Mouse (Mus musculus): ENCODE data around the gene Ly6g6f. TPM values are rescaled to one million over a fixed set of nuclear protein-coding genes. Genes with fewer than 3 reads are reported as not detected.

The Ly6g6f gene
- 0.18 and 0.23 TPM in 2 replicates for polyA plus RNA-seq (2015; fragmentation: Nextera tagmentation; extraction: Ambion mirVana)

DNA sequence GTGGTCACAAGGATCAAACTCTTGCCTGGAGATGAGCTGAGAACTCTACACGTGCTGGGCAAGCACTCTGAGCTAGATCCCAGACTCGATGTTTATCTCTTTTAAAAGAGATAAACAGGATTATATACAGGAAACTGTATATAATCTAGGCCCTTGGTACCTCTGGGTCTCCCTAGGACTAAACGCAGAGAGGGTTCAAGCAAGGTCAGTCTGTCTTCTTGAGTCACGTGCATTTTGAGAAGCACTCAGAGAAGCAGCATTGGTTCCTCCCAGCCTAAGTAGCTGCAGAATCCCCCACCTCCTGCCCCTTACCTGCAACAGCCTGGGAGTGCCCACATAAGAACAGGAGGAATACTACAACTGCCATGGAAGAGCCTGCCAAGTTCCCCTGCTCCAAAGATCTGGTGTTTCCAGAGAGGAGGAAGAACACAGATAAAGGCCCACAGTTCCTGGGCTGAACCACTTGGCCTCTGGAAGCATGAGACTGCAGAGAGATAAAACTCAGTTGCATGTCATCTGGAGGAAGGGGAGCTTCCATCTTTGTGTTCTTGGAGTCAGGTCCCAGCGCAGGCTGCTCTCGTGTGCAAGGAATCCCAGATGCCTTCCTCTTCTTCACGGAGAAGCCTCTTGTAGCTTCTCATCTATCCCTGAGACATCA, at the start of gene Ly6g6f:
TSS of gene Ly6g6f (minus strand) at position 403 of the 658 bp plus-strand sequence.
- H3K9ac ChIP-seq: no peak within 1 kb of the TSS
- ATAC-seq (ENCODE audit: insufficient number of reproducible peaks, insufficient read depth, low FRiP score, low TSS enrichment, low read depth): no peak
- 83% methylated on average over 7 of the region's 7 CpGs for WGBS
- H3K27me3 ChIP-seq: no peaks in the 10 kb centered on the region
- H3K36me3 ChIP-seq: no peaks in the 10 kb centered on the region
- peaks cover 6% of the 10 kb centered on the region for H3K4me1 ChIP-seq
- H3K27ac ChIP-seq: no peak within 1 kb of the TSS
- H3K4me2 ChIP-seq: no peak within 1 kb of the TSS
- no peaks in the 10 kb centered on the region for H3K9me3 ChIP-seq
- no peak within 1 kb of the TSS for H3K4me3 ChIP-seq

DNA sequence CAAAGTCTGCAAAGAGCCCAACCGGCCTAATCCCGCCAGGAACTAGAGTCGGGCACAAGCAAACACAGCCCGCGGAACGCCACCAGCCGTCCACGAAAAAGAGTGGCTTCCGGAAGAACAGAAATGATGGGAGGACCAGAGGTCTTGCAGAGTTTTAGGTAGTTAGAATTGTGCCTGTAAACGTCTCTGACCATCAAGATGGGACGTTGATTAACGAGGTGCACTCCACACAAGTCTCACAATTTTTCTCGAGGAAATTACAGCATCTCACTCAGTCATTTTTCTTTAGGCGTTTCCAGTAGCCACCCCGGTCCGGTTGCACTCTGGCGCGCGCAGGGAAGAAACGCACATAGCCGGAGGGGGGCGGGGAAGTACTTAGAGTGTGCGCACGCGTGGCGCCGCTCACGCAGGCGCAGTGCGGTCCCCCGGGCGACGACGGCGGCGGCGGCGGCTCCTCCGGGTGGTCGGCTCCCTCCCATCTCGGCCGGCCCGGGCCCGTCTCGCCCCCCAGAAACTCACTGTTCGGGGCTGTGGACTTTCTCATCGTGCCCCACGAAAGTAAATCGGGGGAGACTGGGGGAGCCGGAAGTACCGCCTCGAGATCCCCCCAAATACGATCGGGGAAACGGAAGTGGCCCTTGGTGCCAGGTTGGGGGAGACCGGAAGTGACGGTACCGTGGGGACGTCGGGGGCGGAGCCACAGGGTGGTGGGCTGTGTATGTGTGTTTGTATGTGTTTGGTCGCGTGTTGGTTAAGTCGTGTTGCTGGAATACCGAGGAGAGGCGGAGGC, 49.6 kb upstream of the Ly6g6f start, which contains the start of gene Bag6:
TSS of gene Bag6 (plus strand) at position 378 of the 790 bp plus-strand sequence.
- H3K27ac ChIP-seq: peak within 1 kb of the TSS; percentile 95
- ATAC-seq (ENCODE audit: insufficient number of reproducible peaks, insufficient read depth, low FRiP score, low TSS enrichment, low read depth): peak; percentile 91
- H3K27me3 ChIP-seq: no peaks in the 10 kb centered on the region
- H3K4me2 ChIP-seq: peak within 1 kb of the TSS; percentile 73
- peaks cover 28% of the 10 kb centered on the region for H3K36me3 ChIP-seq
- peak within 1 kb of the TSS; percentile 73 for H3K4me3 ChIP-seq
- peaks cover 15% of the 10 kb centered on the region for H3K4me1 ChIP-seq
- WGBS: under 1% methylated on average over 66 of the region's 66 CpGs
- peak within 1 kb of the TSS; percentile 84 for H3K9ac ChIP-seq
- H3K9me3 ChIP-seq: no peaks in the 10 kb centered on the region

DNA sequence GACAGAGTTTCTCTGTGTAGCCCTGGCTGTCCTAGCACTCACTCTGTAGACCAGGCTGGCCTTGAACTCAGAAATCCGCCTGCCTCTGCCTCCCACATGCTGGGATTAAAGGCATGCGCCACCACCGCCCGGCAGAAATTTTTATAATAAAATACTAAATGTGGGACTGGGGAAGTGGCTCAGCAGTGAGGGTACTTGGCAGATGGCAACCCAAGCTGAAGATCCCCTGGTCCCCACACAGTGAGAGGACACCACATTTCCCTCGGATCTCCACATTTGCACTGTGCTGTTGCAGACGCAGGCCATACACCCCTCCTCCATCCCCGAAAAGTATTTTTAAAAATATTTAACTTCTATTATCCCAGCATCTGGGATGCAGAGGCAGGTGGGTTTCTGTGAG, 48.1 kb upstream of the Ly6g6f start:
- H3K4me2 ChIP-seq: no peak overlapping the region
- no peak overlapping the region for H3K27ac ChIP-seq
- H3K36me3 ChIP-seq: peaks cover 26% of the 10 kb centered on the region
- 92% methylated on average over 7 of the region's 7 CpGs for WGBS
- no peak overlapping the region for H3K4me3 ChIP-seq
- no peak for ATAC-seq (ENCODE audit: insufficient number of reproducible peaks, insufficient read depth, low FRiP score, low TSS enrichment, low read depth)
- H3K4me1 ChIP-seq: peaks cover 15% of the 10 kb centered on the region
- no peaks in the 10 kb centered on the region for H3K27me3 ChIP-seq
- no peaks in the 10 kb centered on the region for H3K9me3 ChIP-seq
- no peak overlapping the region for H3K9ac ChIP-seq

DNA sequence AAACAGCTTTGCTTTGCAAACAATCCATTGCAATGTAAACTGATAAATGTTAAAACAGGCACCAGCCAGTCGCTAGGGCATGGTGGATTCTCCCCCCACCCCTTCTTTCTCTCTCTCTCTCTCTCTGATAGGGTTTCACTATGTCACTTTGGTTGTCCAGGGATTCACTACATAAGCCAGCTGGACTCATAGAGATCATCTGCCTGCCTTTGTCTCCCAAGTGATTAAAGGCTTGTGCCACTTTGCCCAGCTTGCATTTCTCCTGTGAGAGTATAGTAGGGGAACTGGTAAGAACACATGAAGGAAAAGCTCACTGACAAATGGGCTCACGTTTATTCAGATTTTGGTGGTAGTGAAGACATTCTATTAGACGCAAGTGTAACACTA, 46.8 kb upstream of the Ly6g6f start:
- ATAC-seq (ENCODE audit: insufficient number of reproducible peaks, insufficient read depth, low FRiP score, low TSS enrichment, low read depth): no peak
- Histone ChIP-seq H3K27me3 (no peaks in the 10 kb centered on the region), H3K9me3 (no peaks in the 10 kb centered on the region), H3K9ac (no peak overlapping the region), H3K36me3 (peaks cover 29% of the 10 kb centered on the region), H3K4me1 (peaks cover 18% of the 10 kb centered on the region), H3K27ac (no peak overlapping the region), H3K4me2 (no peak overlapping the region), H3K4me3 (no peak overlapping the region)
- WGBS: 80% methylated on average over 3 of the region's 3 CpGs

DNA sequence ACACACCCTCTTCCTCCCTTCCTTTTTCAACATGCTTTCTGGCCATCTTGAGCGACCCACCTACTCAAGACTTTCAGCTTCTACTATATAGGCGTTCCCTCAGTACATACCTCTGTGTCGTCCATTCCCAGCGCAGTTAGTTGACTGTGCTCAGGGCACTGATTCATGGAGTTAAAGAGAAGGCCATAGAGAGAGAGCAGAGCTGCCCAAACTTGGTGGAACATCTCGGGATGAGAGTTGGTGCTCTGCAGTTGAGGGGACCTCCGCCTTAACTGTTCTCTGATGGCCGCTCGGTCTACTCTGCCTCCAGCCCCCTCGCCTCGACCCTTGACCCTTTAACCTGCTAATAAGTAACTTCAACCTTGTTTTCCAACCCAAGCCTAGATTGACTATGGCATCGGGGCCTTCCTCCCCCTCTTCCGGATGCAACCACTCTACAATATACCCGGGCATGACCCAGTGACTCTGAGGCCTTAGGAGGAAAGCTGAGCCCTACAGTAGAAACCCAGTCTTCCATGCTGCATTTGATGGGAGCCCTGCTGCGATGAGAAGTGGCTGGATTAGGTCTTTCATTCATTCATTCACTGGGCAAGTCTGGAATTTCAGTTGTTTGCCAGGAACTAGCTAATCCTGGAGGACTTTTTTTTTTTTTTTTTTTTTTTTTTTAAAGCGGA, 46.2 kb upstream of the Ly6g6f start, which contains the start of gene Apom:
TSS of gene Apom (minus strand) at position 551 of the 674 bp plus-strand sequence.
- Histone ChIP-seq H3K27me3 (no peaks in the 10 kb centered on the region), H3K9ac (no peak within 1 kb of the TSS), H3K4me2 (no peak within 1 kb of the TSS), H3K4me3 (no peak within 1 kb of the TSS), H3K27ac (no peak within 1 kb of the TSS), H3K36me3 (peaks cover 29% of the 10 kb centered on the region), H3K4me1 (peaks cover 18% of the 10 kb centered on the region), H3K9me3 (no peaks in the 10 kb centered on the region)
- no peak for ATAC-seq (ENCODE audit: insufficient number of reproducible peaks, insufficient read depth, low FRiP score, low TSS enrichment, low read depth)
- 75% methylated on average over 15 of the region's 15 CpGs for whole genome bisulfite sequencing

DNA sequence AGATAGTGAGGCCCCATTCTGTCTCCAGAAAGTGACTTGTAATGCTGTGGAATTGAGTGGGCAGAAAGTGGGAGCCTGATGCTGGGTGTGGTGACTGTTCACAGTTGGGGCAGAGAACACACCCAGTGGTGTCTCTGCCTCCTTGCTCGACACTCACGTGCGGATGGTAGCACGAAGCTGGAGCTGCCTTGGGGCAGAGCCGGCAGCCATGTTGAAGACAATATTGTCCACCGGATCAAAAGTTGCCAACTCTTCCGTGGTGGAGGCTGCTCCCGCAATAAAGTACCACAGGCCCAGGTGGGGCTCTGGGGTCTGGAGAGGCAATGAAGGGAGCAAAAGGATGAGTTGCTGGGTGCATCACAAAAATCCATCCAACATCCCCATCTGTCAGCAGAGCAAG, 45.6 kb upstream of the Ly6g6f start:
- Histone ChIP-seq H3K9me3 (no peaks in the 10 kb centered on the region), H3K9ac (no peak overlapping the region), H3K27me3 (no peaks in the 10 kb centered on the region), H3K4me3 (no peak overlapping the region), H3K27ac (no peak overlapping the region), H3K4me1 (peaks cover 14% of the 10 kb centered on the region), H3K36me3 (peaks cover 29% of the 10 kb centered on the region), H3K4me2 (no peak overlapping the region)
- ATAC-seq (ENCODE audit: insufficient number of reproducible peaks, insufficient read depth, low FRiP score, low TSS enrichment, low read depth): no peak
- WGBS: 90% methylated on average over 8 of the region's 8 CpGs

DNA sequence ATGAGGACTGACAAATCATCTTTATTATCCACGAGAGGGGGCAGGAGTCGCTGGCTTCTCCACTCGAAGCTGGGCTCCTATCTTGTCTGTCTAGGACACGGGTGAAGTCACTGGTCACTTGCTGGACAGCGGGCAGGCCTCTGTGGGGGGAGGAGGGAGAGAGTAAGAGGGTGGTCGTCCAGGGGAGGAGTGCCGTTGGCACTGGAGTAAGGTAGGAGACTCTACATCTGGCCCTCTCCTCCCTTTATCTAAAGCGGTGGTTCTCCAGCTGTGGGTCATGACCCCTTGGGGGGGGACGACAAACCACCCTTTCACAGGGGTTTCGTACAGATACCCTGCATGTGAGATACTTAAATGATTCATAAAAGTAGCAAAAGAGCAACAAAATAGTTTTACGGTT, 43.6 kb upstream of the Ly6g6f start:
- peaks cover 38% of the 10 kb centered on the region for H3K36me3 ChIP-seq
- H3K27me3 ChIP-seq: no peaks in the 10 kb centered on the region
- no peak overlapping the region for H3K27ac ChIP-seq
- no peak overlapping the region for H3K4me3 ChIP-seq
- no peak for ATAC-seq (ENCODE audit: insufficient number of reproducible peaks, insufficient read depth, low FRiP score, low TSS enrichment, low read depth)
- no peak overlapping the region for H3K4me2 ChIP-seq
- WGBS: 77% methylated on average over 11 of the region's 11 CpGs
- H3K9ac ChIP-seq: no peak overlapping the region
- peaks cover 23% of the 10 kb centered on the region for H3K4me1 ChIP-seq
- no peaks in the 10 kb centered on the region for H3K9me3 ChIP-seq

- Histone ChIP-seq H3K4me3 (peak overlapping the region; percentile 82), H3K9ac (peak overlapping the region; percentile 89), H3K9me3 (no peaks in the 10 kb centered on the region), H3K4me2 (peak overlapping the region; percentile 83), H3K27me3 (no peaks in the 10 kb centered on the region), H3K27ac (peak overlapping the region; percentile 88; the same call in 1 of the 2 replicates), H3K36me3 (peaks cover 45% of the 10 kb centered on the region), H3K4me1 (peaks cover 30% of the 10 kb centered on the region)
- ATAC-seq (ENCODE audit: insufficient number of reproducible peaks, insufficient read depth, low FRiP score, low TSS enrichment, low read depth): no peak
- 67% methylated on average over 13 of the region's 13 CpGs for WGBS
These were observed 41.6 kb upstream of the Ly6g6f start for GRCm38 (mm10) chr17:35127017-35127416.

DNA sequence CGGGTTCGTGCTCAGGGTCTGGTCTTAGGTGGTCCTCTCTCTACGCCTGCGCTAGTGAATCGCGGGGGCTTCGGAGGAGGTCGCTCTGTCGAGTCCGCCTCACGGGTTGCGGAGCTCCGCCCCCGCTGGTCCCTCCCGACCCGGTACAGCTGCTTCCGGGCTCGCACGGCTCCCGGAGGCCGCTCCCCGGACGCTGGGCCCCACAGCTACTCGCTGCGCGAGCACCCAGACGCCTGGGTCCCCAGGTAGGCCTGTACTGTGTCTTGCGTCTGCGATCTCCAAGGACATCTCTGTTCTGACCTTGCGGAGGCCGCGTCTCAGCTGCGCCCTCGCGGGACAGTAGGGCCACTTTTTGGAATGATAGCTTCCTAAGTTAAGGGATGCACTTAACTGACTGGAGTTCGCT, 40.8 kb upstream of the Ly6g6f start, which contains the start of gene D17H6S53E:
TSS of gene D17H6S53E (plus strand) at position 168 of the 406 bp plus-strand sequence.
- Histone ChIP-seq H3K9ac (peak within 1 kb of the TSS; percentile 89), H3K9me3 (no peaks in the 10 kb centered on the region), H3K27me3 (no peaks in the 10 kb centered on the region), H3K4me3 (peak within 1 kb of the TSS; percentile 82), H3K27ac (peak within 1 kb of the TSS; percentile 88), H3K4me2 (peak within 1 kb of the TSS; percentile 83), H3K4me1 (peaks cover 31% of the 10 kb centered on the region), H3K36me3 (peaks cover 45% of the 10 kb centered on the region)
- ATAC-seq (ENCODE audit: insufficient number of reproducible peaks, insufficient read depth, low FRiP score, low TSS enrichment, low read depth): peak; percentile 70; the same call in 1 of the 2 replicates
- WGBS: under 1% methylated on average over 36 of the region's 36 CpGs

DNA sequence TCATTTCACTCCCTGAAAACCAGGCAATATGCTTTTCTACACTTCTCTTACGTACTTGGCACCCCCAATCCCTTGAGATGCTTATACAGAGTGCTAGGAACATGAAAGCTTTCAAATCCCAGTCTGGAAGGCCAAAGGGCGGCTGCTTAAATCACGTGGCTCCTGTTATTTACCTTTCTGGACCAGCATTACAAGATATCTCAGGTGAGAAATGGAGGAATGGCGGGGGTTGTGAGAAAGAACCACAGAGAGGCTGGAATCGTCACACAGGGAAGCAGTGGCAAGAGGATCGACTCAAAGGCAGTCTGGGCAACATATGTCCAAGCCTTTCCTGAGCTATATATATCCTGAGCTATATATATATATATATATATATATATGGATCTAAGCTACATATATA, 40.2 kb upstream of the Ly6g6f start:
- H3K4me2 ChIP-seq: peak overlapping the region; percentile 83
- H3K36me3 ChIP-seq: peaks cover 41% of the 10 kb centered on the region
- no peak for ATAC-seq (ENCODE audit: insufficient number of reproducible peaks, insufficient read depth, low FRiP score, low TSS enrichment, low read depth)
- H3K4me1 ChIP-seq: peaks cover 31% of the 10 kb centered on the region
- H3K27me3 ChIP-seq: no peaks in the 10 kb centered on the region
- WGBS: 29% methylated on average over 6 of the region's 6 CpGs
- H3K27ac ChIP-seq: peak overlapping the region; percentile 88; the same call in 1 of the 2 replicates
- peak overlapping the region; percentile 89 for H3K9ac ChIP-seq
- peak overlapping the region; percentile 82 for H3K4me3 ChIP-seq
- H3K9me3 ChIP-seq: no peaks in the 10 kb centered on the region

- no peak overlapping the region for H3K27ac ChIP-seq
- H3K4me3 ChIP-seq: no peak overlapping the region; the same call in 1 of the 2 replicates
- H3K9me3 ChIP-seq: no peaks in the 10 kb centered on the region
- peaks cover 37% of the 10 kb centered on the region for H3K36me3 ChIP-seq
- H3K4me2 ChIP-seq: peak overlapping the region; percentile 83; the same call in 1 of the 2 replicates
- no peaks in the 10 kb centered on the region for H3K27me3 ChIP-seq
- WGBS: 95% methylated on average over 1 of the region's 1 CpGs
- ATAC-seq (ENCODE audit: insufficient number of reproducible peaks, insufficient read depth, low FRiP score, low TSS enrichment, low read depth): no peak
- H3K9ac ChIP-seq: peak overlapping the region; percentile 89
- peaks cover 35% of the 10 kb centered on the region for H3K4me1 ChIP-seq
These were observed 39.7 kb upstream of the Ly6g6f start for GRCm38 (mm10) chr17:35125081-35125480.

Data from embryonic facial prominence, embryonic 13.5 days (tissue).